Mouse (Mus musculus): ENCODE results near the gene Spg20.

Gene Spg20

GRCm38 (mm10) chr3:55098990-55099389 lies 12.9 kb upstream of the Spg20 start:
- no peak for DNase-seq

- no peak for DNase-seq
Observed at GRCm38 (mm10) chr3:55101092-55101491, 10.8 kb upstream of the Spg20 start.

GRCm38 (mm10) chr3:55105372-55106023 lies 6.4 kb upstream of the Spg20 start:
- no peak for DNase-seq

GRCm38 (mm10) chr3:55106051-55106450 lies 5.9 kb upstream of the Spg20 start:
- DNase-seq, result no peak

GRCm38 (mm10) chr3:55109097-55109496 lies 2.8 kb upstream of the Spg20 start:
- no peak for DNase-seq

GRCm38 (mm10) chr3:55112710-55113415 lies 955 bp downstream of the Spg20 start:
- no peak for DNase-seq

GRCm38 (mm10) chr3:55114313-55115065 lies 2.6 kb downstream of the Spg20 start:
- DNase-seq, result no peak

- DNase-seq, result no peak
Observed at GRCm38 (mm10) chr3:55115071-55115470, 3.2 kb downstream of the Spg20 start.

DNA sequence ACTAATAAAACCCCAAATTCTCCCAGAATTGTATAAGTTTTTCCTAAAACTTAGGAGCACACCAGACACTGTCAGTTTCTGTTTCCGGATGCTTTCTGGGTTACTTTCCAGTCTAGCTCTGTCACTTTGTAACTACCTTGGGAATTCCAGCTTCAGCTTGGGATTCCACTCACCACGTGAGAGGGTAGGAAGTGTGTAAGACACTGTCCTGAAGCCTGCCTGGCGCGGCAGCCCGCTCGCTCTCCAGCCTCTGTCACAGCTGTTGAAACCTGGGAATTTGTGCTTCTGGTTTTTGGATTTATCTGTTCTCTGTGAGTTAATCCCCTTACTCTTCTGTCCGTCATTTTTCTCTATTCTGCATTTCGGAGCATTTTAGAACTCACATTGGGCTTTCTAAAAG lies 4.1 kb downstream of the Spg20 start:
- DNase-seq, result no peak

GRCm38 (mm10) chr3:55119275-55119898 lies 7.5 kb downstream of the Spg20 start:
- DNase-seq, result no peak

DNA sequence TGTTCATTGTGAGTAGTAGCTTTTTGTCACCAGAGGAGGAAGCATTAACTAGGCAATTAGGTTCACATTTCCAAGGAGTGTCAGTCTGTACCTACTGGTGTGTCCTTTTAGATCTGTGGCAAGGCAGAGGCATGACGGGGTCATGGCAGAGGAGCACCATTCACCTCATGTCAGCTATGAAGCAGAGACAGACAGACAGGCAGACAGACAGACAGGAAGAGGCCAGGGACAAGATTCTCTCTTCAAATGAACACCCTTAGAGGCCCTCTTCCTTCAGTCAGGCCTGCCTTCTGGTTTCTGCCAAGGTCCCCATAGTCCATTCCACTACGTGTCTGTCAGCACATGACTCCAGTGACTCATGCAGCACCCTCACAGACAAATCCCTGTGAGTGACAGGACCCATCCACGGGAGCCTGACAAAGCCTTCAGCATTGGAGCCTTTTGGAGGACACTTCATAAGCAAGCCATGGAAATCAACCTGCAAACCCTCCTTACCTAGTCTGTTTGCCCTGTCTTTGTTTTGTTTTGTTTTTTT lies 10.5 kb downstream of the Spg20 start:
- DNase-seq, result no peak

DNA sequence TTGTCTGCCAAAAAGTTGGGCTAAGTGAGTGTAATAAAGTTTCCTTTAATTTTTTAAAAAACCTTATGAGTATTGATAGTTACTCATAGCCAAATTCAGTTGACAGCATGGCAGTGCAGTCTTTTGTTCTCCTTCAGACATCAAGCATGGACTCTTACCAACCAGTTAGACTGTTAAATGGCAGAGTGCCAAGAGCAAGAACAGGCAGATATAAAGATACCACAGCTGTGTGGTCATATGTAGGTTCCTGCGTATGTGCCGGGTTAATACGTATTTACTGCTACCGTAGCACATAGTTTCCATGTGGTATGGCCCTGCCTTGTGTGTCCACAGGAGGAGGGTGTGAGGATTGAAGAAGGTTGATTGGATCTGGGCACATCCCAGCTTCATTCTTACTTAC lies 11.2 kb downstream of the Spg20 start:
- no peak for DNase-seq

- DNase-seq, result no peak
Observed at GRCm38 (mm10) chr3:55129181-55129692, 17.3 kb downstream of the Spg20 start.

DNA sequence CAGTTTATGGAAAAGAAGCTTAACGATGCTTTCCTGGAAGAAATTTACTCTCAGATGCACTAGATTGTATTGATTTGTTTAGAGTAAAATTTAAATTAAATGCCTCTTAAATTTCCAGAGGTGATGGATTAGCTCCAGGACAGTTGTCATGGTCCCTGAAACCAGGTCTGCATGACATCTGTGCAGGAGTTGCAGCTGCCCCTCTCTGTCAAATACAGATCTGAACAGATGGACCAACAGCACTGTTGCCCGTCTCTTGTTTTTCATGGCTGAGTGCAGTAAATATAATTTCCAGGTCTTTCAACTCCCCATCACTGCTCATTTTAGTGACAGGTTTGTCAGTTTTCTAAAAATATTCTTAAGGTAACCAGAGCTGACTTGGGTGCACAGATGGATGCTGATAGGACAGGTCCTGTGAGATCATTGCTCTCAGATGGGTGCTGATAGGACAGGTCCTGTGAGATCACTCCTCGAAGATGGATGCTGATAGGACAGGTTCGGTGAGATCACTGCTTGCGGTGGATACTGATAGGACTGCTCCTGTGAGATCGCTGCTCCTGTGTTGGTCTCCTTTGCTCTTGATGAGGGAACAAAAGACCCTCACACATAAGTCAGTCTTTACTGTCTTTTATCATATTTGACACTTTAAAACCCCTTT lies 19.8 kb downstream of the Spg20 start:
- no peak for DNase-seq

DNA sequence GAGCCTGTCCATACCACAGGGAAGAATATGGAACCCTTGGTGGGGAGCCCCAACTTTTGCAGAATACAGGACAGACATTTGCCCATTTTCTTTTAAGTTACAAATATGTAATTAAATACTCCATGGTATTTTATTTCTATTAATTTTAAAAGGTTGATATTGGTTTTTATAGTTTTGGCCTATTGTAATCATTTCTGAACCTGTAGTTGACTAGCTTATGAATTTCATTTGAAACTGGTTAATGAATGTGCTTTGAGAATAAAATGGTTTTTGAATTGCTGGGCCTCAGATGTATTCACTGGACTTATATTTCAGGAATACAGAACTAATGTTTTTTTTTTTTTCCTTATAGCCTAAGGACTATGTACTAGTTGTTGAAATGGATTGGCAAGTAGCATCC lies 25.1 kb downstream of the Spg20 start, which contains the start of gene Ccdc169:
Gene Ccdc169, plus strand, starts transcription at position 301 of the 400 bp plus-strand sequence.
- DNase-seq, result no peak

DNA sequence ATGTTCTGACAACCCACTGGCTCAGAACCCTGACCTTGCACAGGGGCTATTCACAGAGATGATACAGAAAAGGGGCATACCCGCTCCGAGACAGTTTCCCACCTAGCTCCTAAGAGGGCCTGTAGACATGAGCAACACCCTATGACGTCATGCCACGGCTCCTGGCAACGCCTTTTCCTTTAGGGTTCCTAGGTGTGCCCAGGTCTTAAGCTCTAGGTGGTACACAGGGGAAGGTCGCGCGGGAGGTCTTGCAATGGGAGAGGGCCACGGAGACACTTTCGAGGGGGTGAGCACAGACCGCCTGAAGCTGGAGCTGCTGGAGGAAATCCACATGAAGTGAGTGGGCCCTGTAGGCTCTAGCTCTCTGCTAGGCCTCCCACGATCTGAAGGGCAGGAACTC lies 27.9 kb downstream of the Spg20 start:
- no peak for DNase-seq

DNA sequence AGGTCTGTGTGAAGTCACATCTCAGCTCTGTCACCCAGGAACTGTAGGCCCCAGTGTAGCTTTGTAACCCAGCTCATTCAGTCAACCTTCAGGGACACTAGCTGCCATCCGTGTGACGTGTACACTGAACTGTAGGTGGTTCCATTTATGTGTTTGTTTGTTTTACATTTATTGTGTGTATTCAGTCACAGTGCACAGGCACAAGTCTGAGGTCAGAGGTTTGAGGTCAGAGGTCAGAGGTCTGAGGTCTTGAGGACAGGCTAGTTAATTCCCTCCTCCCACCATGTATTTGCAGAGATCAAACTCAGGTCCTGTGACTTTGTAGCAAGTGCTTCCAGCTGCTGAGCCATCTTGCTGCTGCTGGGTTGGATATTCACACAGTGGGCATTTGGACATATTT lies 29.5 kb downstream of the Spg20 start:
- no peak for DNase-seq

GRCm38 (mm10) chr3:55144916-55145315 lies 33.0 kb downstream of the Spg20 start:
- DNase-seq, result no peak

GRCm38 (mm10) chr3:55146441-55146840 lies 34.5 kb downstream of the Spg20 start:
- no peak for DNase-seq

DNA sequence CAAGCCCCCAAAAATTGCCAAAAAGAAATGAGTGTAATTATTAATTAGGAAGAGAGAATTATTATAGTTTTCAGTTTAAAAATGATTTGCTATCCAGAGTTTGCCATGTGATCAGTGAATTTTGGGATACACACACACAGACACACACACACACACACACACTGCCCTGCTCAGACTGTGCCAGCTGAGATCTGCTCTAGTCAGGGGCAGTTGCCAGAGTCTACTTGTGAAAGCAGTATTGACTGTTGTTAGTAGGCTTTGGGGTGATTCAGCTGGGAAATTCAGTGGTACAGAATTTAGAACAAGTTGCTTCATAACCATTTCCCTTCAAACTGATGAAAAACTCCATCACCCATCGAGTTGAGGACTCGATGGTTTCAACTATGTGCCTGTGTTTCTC lies 35.2 kb downstream of the Spg20 start:
- no peak for DNase-seq

- no peak for DNase-seq
Observed at GRCm38 (mm10) chr3:55148091-55148490, 36.2 kb downstream of the Spg20 start.
